Mouse (Mus musculus): ENCODE data around the gene D3Ertd254e.

- no peak for TF ChIP-seq USF2 (IDR thresholded peaks at IDR 0.05; ENCODE audit: borderline replicate concordance in 1 of 2, insufficient read depth in 1 of 2, low read depth in 1 of 2, low read length in 2 of 2)
- TF ChIP-seq CTCF (IDR thresholded peaks at IDR 0.05 in 2 of 3, conservative IDR thresholded peaks at IDR 0.05 in 1 of 3; ENCODE audit: control insufficient read depth in 1 of 3, insufficient read depth in 1 of 3, low read depth in 2 of 3, low read length in 3 of 3, poor library complexity in 1 of 3, severe bottlenecking in 1 of 3): no peak
- TF ChIP-seq ZKSCAN1 (IDR thresholded peaks at IDR 0.05; ENCODE audit: low read depth, low read length): no peak
- no peak for TF ChIP-seq SIN3A (IDR thresholded peaks at IDR 0.05; ENCODE audit: low read length)
- TF ChIP-seq JUND (IDR thresholded peaks at IDR 0.05; ENCODE audit: low read depth, low read length): no peak
- no peak for TF ChIP-seq EP300 (IDR thresholded peaks at IDR 0.05; ENCODE audit: low read depth in 1 of 2, low read length in 2 of 2)
- no peak for TF ChIP-seq POLR2A (IDR thresholded peaks at IDR 0.05; ENCODE audit: control insufficient read depth in 1 of 2, insufficient read depth in 1 of 2, low read depth in 1 of 2, low read length in 2 of 2, poor library complexity in 1 of 2)
- TF ChIP-seq GATA1 (IDR thresholded peaks at IDR 0.05; ENCODE audit: low read depth, low read length): no peak
- TF ChIP-seq RCOR1 (IDR thresholded peaks at IDR 0.05; ENCODE audit: low read depth, low read length): no peak
- no peak for TF ChIP-seq ELF1 (IDR thresholded peaks at IDR 0.05; ENCODE audit: low read depth, low read length)
- TF ChIP-seq CHD1 (IDR thresholded peaks at IDR 0.05; ENCODE audit: low read depth, low read length): no peak
- TF ChIP-seq KAT2A (conservative IDR thresholded peaks at IDR 0.05; ENCODE audit: low read depth, low read length): no peak
- TF ChIP-seq MXI1 (IDR thresholded peaks at IDR 0.05; ENCODE audit: low read depth, low read length): no peak
- no peak for TF ChIP-seq TAL1 (IDR thresholded peaks at IDR 0.05; ENCODE audit: low read length)
Observed at GRCm38 (mm10) chr3:36170670-36171210, 19.9 kb downstream of the D3Ertd254e start.
